Mouse (Mus musculus) cortical plate, adult 2 months (tissue): ENCODE data around the gene Ifitm1.

ENCODE experiments used
- CTCF ChIP-seq: fragments of 200-500 bp; IDR thresholded peaks from 2 replicates; pipeline ENCODE4 v1.5.1; 2011; ENCODE audit warnings: mild to moderate bottlenecking, control low read depth, low read length; ENCODE audit not compliant: insufficient read depth; ENCODE audit errors: extremely low read depth
- POLR2A ChIP-seq: fragments of 200-500 bp; IDR thresholded peaks from 2 replicates; pipeline ENCODE4 v1.6.1; 2011; ENCODE audit warnings: mild to moderate bottlenecking, low read length, control low read depth; ENCODE audit not compliant: insufficient read depth; ENCODE audit errors: extremely low read depth

- TF ChIP-seq CTCF (no peak), POLR2A (no peak)
These were observed at the start of gene Ifitm1 for GRCm38 (mm10) chr7:140966921-140967320.
